9 mouse cellular contexts compared by ENCODE assay signal in the genomic region with DNA sequence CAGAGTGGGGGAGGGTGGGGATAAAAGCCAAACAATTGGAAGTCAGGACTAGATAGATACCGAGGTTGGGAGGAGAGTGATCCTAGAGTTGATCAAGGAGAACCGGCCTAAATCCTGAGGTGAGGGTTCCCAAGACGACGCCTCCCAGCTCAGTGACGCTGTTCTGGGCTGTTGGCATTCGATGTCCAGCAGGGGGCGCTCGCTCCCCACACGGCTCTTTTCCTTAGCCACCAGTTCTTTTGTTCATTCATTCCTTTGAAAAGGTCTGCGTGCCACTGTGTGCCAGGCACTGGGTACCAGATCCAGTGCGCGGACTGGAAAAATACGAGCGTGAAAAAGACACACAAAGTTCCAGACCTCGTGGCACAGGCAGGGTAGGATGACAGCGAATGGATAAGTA. TPM values are rescaled to one million over a fixed set of nuclear protein-coding genes. Genes with fewer than 3 reads are reported as not detected.
DNase-seq lines count a peak whose midpoint lies in the region; ATAC-seq and TF ChIP-seq lines count a peak whose summit lies in the region.
"Had no signal": no experiment of that assay in that cellular context is flagged by ENCODE, and none has a peak within 500 bp of the region (broad histone marks: within the 10 kb centered on the region; RNA-seq: fewer than 3 reads in every experiment).

No protein-coding gene starts in this region.

- ATAC-seq in forebrain, embryonic 15.5 days (replicated peaks), result peak; percentile 46; the same call in 1 of the 2 replicates
- 0 out of 2 replicates have a peak, but pooled peaks have one; percentile 17 for ATAC-seq in hindbrain, embryonic 14.5 days (ENCODE audit: low FRiP score)

- WGBS in forebrain, embryonic 15.5 days, result 6% methylated on average over 16 of the region's 16 CpGs
- 4% methylated on average over 16 of the region's 16 CpGs for WGBS in hindbrain, embryonic 14.5 days

- no peak overlapping the region for H3K9ac ChIP-seq in MEL (ENCODE audit: control insufficient read depth, low read depth, low read length, poor library complexity, severe bottlenecking)
- H3K9ac ChIP-seq in forebrain, embryonic 15.5 days (replicated peaks), result no peak overlapping the region
- H3K9ac ChIP-seq in hindbrain, embryonic 14.5 days, result no peak overlapping the region
- H3K9ac ChIP-seq: heart, embryonic 15.5 days had no signal

- DNase-seq in MEL (ENCODE audit: low read depth, low spot score), result peak; percentile 68
- DNase-seq in cerebellum, adult 11 months, result peak; percentile 74
- DNase-seq in hindbrain, embryonic 14.5 days (ENCODE audit: low spot score), result peak; percentile 86
- peak; percentile 87 to 90 for DNase-seq in layer of hippocampus, postnatal 10 days (ENCODE audit: low spot score in 2 of 2)
- peak; percentile 79 for DNase-seq in lung, postnatal 14 days
- peak; percentile 84 for DNase-seq in retina, postnatal 1 day
- peak; percentile 82 for DNase-seq in thymus, postnatal 25 days

- H3K9me3 ChIP-seq in MEL (replicated peaks; ENCODE audit: insufficient read depth, low read length), result no peaks in the 10 kb centered on the region
- no peaks in the 10 kb centered on the region for H3K9me3 ChIP-seq in forebrain, embryonic 15.5 days
- H3K9me3 ChIP-seq in hindbrain, embryonic 14.5 days (ENCODE audit: control insufficient read depth, low read length), result no peaks in the 10 kb centered on the region
- H3K9me3 ChIP-seq: heart, embryonic 15.5 days had no signal

- H3K27me3 ChIP-seq in MEL (ENCODE audit: control insufficient read depth in 1 of 2, insufficient read depth in 2 of 2, low read length in 2 of 2), result peaks cover 0 to 2% of the 10 kb centered on the region in 2 experiments; a peak in 3 of 4 replicates
- H3K27me3 ChIP-seq in forebrain, embryonic 15.5 days, result no peaks in the 10 kb centered on the region
- H3K27me3 ChIP-seq in hindbrain, embryonic 14.5 days (ENCODE audit: control insufficient read depth, insufficient read depth, low read length), result no peaks in the 10 kb centered on the region
- H3K27me3 ChIP-seq: heart, embryonic 15.5 days had no signal

- TF ChIP-seq CTCF in MEL (IDR thresholded peaks at IDR 0.05 in 2 of 3, conservative IDR thresholded peaks at IDR 0.05 in 1 of 3; ENCODE audit: control insufficient read depth in 1 of 3, insufficient read depth in 1 of 3, low read depth in 2 of 3, low read length in 3 of 3, poor library complexity in 1 of 3, severe bottlenecking in 1 of 3), result peak; percentile 92 to 98 (median 96)

- no peaks in the 10 kb centered on the region for H3K36me3 ChIP-seq in MEL (ENCODE audit: control insufficient read depth in 1 of 2, insufficient read depth in 2 of 2, low read length in 2 of 2)
- no peaks in the 10 kb centered on the region for H3K36me3 ChIP-seq in forebrain, embryonic 15.5 days
- H3K36me3 ChIP-seq in hindbrain, embryonic 14.5 days (replicated peaks; ENCODE audit: control insufficient read depth, insufficient read depth), result no peaks in the 10 kb centered on the region
- H3K36me3 ChIP-seq: heart, embryonic 15.5 days had no signal

- no peaks in the 10 kb centered on the region for H3K4me1 ChIP-seq in MEL (ENCODE audit: control insufficient read depth in 1 of 2, insufficient read depth in 2 of 2, low read length in 2 of 2)
- no peaks in the 10 kb centered on the region for H3K4me1 ChIP-seq in forebrain, embryonic 15.5 days
- H3K4me1 ChIP-seq in hindbrain, embryonic 14.5 days (replicated peaks; ENCODE audit: control insufficient read depth, insufficient read depth, low read length), result no peaks in the 10 kb centered on the region
- H3K4me1 ChIP-seq: heart, embryonic 15.5 days had no signal

- no peaks in the 10 kb centered on the region for H3K79me2 ChIP-seq in MEL (ENCODE audit: control insufficient read depth, insufficient read depth, low read length, poor library complexity)

- peak; percentile 93 for TF ChIP-seq RAD21 in MEL (IDR thresholded peaks at IDR 0.05; ENCODE audit: low read depth, low read length)

- no peak for TF ChIP-seq EP300 in MEL (IDR thresholded peaks at IDR 0.05; ENCODE audit: low read depth in 1 of 2, low read length in 2 of 2)

- H3K4me2 ChIP-seq in forebrain, embryonic 15.5 days (replicated peaks), result peak overlapping the region; percentile 29; the same call in 1 of the 2 replicates
- H3K4me2 ChIP-seq in hindbrain, embryonic 14.5 days (replicated peaks), result peak overlapping the region; percentile 21; the same call in 1 of the 2 replicates
- H3K4me2 ChIP-seq: heart, embryonic 15.5 days had no signal

- no peak overlapping the region for H3K27ac ChIP-seq in MEL (ENCODE audit: control insufficient read depth, low read depth, low read length)
- H3K27ac ChIP-seq in forebrain, embryonic 15.5 days (replicated peaks), result no peak overlapping the region
- H3K27ac ChIP-seq in hindbrain, embryonic 14.5 days, result no peak overlapping the region
- H3K27ac ChIP-seq: heart, embryonic 15.5 days had no signal

- H3K4me3 ChIP-seq in MEL (ENCODE audit: control insufficient read depth in 1 of 2, insufficient read depth in 1 of 2, low read depth in 2 of 2, low read length in 2 of 2), result no peak overlapping the region
- no peak overlapping the region for H3K4me3 ChIP-seq in forebrain, embryonic 15.5 days
- H3K4me3 ChIP-seq in hindbrain, embryonic 14.5 days (replicated peaks; ENCODE audit: low read length), result no peak overlapping the region
- H3K4me3 ChIP-seq: heart, embryonic 15.5 days had no signal

- TF ChIP-seq POLR2A in MEL (IDR thresholded peaks at IDR 0.05; ENCODE audit: control insufficient read depth in 1 of 2, insufficient read depth in 1 of 2, low read depth in 1 of 2, low read length in 2 of 2, poor library complexity in 1 of 2), result no peak

TF ChIP-seq in MEL, 35 proteins besides CTCF, POLR2A, EP300 and RAD21:
- TF ChIP-seq NRF1 (IDR thresholded peaks at IDR 0.05; ENCODE audit: insufficient read depth, low read depth, low read length, poor library complexity, severe bottlenecking) (no peak), POLR2AphosphoS5 (IDR thresholded peaks at IDR 0.05; ENCODE audit: borderline replicate concordance, low read depth, low read length) (no peak), SIN3A (IDR thresholded peaks at IDR 0.05; ENCODE audit: low read length) (peak; percentile 39; the same call in 1 of the 2 replicates), TAL1 (IDR thresholded peaks at IDR 0.05; ENCODE audit: low read length) (no peak), NELFE (IDR thresholded peaks at IDR 0.05; ENCODE audit: low read depth, low read length) (no peak), MYC (IDR thresholded peaks at IDR 0.05; ENCODE audit: low read depth, low read length) (no peak), ZC3H11A (IDR thresholded peaks at IDR 0.05; ENCODE audit: low read depth, low read length) (peak; percentile 91), SMC3 (IDR thresholded peaks at IDR 0.05; ENCODE audit: low read depth, low read length) (peak; percentile 90), MXI1 (IDR thresholded peaks at IDR 0.05; ENCODE audit: low read depth, low read length) (no peak), ETS1 (IDR thresholded peaks at IDR 0.05; ENCODE audit: low read depth, low read length) (no peak)

RNA-seq across cellular contexts. Expression of a gene that starts 17.3 kb away (rescaled TPM):
- not detected in 2 replicates for total RNA-seq in MEL (2012; rRNA removed)
- polyA plus RNA-seq in MEL (2012; ENCODE audit: insufficient read depth in 1 of 2, insufficient read length in 2 of 2, low read depth in 1 of 2, low replicate concordance in 2 of 2, missing spikeins in 1 of 2), result under 1 TPM in 1 of 2 experiments, not detected in 1; 0.01 TPM
- not detected in 2 replicates for polyA plus RNA-seq in forebrain, embryonic 15.5 days (2015; fragmentation: Nextera tagmentation; extraction: Ambion mirVana)
- polyA plus RNA-seq in hindbrain, embryonic 14.5 days (2014; fragmentation: Nextera tagmentation; extraction: Ambion mirVana), result 0.13 and 0.27 TPM in 2 replicates
- total RNA-seq in layer of hippocampus, postnatal 10 days (2021), result not detected

RNA-seq across cellular contexts. Expression of a gene that starts 17.7 kb away (rescaled TPM):
- not detected in 2 replicates for total RNA-seq in MEL (2012; rRNA removed)
- not detected for polyA plus RNA-seq in MEL (2012; ENCODE audit: insufficient read depth in 1 of 2, insufficient read length in 2 of 2, low read depth in 1 of 2, low replicate concordance in 2 of 2, missing spikeins in 1 of 2)
- not detected in 2 replicates for polyA plus RNA-seq in forebrain, embryonic 15.5 days (2015; fragmentation: Nextera tagmentation; extraction: Ambion mirVana)
- not detected in 2 replicates for polyA plus RNA-seq in hindbrain, embryonic 14.5 days (2014; fragmentation: Nextera tagmentation; extraction: Ambion mirVana)
- total RNA-seq in layer of hippocampus, postnatal 10 days (2021), result not detected
- polyA plus RNA-seq: heart, embryonic 15.5 days had no signal

RNA-seq across cellular contexts. Expression of a gene that starts 24.7 kb away (rescaled TPM):
- total RNA-seq in MEL (2012; rRNA removed), result 0.65 and 0.72 TPM in 2 replicates
- polyA plus RNA-seq in MEL (2012; ENCODE audit: insufficient read depth in 1 of 2, insufficient read length in 2 of 2, low read depth in 1 of 2, low replicate concordance in 2 of 2, missing spikeins in 1 of 2), result 1 to 10 TPM in 1 of 2 experiments, not detected in 1; 2.3 TPM
- polyA plus RNA-seq in forebrain, embryonic 15.5 days (2015; fragmentation: Nextera tagmentation; extraction: Ambion mirVana), result 1.0 and 1.8 TPM in 2 replicates
- 3.0 and 4.7 TPM in 2 replicates for polyA plus RNA-seq in hindbrain, embryonic 14.5 days (2014; fragmentation: Nextera tagmentation; extraction: Ambion mirVana)
- total RNA-seq in layer of hippocampus, postnatal 10 days (2021), result 1 to 10 TPM; 2.1 to 2.7 TPM

RNA-seq across cellular contexts. Expression of a gene that starts 35.2 kb away (rescaled TPM):
- 15.9 and 19.0 TPM in 2 replicates for total RNA-seq in MEL (2012; rRNA removed)
- polyA plus RNA-seq in MEL (2012; ENCODE audit: insufficient read depth in 1 of 2, insufficient read length in 2 of 2, low read depth in 1 of 2, low replicate concordance in 2 of 2, missing spikeins in 1 of 2), result 10 to 100 TPM in 1 of 2 experiments, not detected in 1; 37.7 TPM
- polyA plus RNA-seq in forebrain, embryonic 15.5 days (2015; fragmentation: Nextera tagmentation; extraction: Ambion mirVana), result 52.8 and 56.7 TPM in 2 replicates
- 49.3 and 49.6 TPM in 2 replicates for polyA plus RNA-seq in hindbrain, embryonic 14.5 days (2014; fragmentation: Nextera tagmentation; extraction: Ambion mirVana)
- total RNA-seq in layer of hippocampus, postnatal 10 days (2021), result 10 to 100 TPM; 57.3 to 58.6 TPM

RNA-seq across cellular contexts. Expression of a gene that starts 58.9 kb away (rescaled TPM):
- total RNA-seq in MEL (2012; rRNA removed), result 0.52 and 1.3 TPM in 2 replicates
- polyA plus RNA-seq in MEL (2012; ENCODE audit: insufficient read depth in 1 of 2, insufficient read length in 2 of 2, low read depth in 1 of 2, low replicate concordance in 2 of 2, missing spikeins in 1 of 2), result under 1 TPM in 1 of 2 experiments, not detected in 1; 0.86 TPM
- 1.5 and 1.9 TPM in 2 replicates for polyA plus RNA-seq in forebrain, embryonic 15.5 days (2015; fragmentation: Nextera tagmentation; extraction: Ambion mirVana)
- 1.7 and 2.4 TPM in 2 replicates for polyA plus RNA-seq in hindbrain, embryonic 14.5 days (2014; fragmentation: Nextera tagmentation; extraction: Ambion mirVana)
- total RNA-seq in layer of hippocampus, postnatal 10 days (2021), result 1 to 10 TPM; 1.2 to 2.4 TPM
